Mouse (Mus musculus): Measurements from ENCODE around the gene Ptpa.
A peak's percentile ranks its signal among the peaks of the same experiment; 100 is the strongest.

DNA sequence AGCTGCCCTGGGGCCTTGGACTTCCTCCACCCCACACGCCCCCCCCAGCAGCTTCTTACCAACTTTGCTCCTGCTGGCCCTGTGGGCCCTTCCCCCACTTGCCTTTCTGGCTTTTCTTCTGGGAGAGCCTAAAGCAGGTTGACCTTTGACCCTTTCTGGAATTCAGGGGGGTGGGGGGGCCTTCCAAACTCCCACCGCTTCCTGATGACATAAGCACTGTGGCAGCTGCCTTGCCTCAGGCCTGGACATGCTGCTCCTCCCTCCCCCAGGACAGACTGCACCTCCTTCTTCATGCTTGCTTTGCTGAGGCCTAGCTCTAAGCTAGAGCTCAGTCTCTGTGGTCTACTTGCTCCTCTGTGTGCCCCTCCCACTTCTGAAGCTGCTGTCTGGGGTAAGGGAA is 29.5 kb downstream of the Ptpa start:
- TF ChIP-seq CTCF (IDR thresholded peaks at IDR 0.05; ENCODE audit: low read depth) (no peak), EP300 (IDR thresholded peaks at IDR 0.05; ENCODE audit: low read depth) (peak; percentile 39; the same call in 1 of the 2 replicates)

Measured in heart, postnatal 0 days (tissue).